Mouse (Mus musculus) stomach, postnatal 0 days (tissue): ENCODE data around the gene Vdr.

Source experiments
- CTCF ChIP-seq: IDR thresholded peaks from 2 replicates; pipeline ENCODE4 v1.5.1; 2016; ENCODE audit warnings: antibody characterized with exemption, low read depth, mild to moderate bottlenecking, moderate library complexity
- EP300 ChIP-seq: optimal IDR thresholded peaks from 2 replicates; pipeline ENCODE3; 2016; ENCODE audit warnings: antibody characterized with exemption

DNA sequence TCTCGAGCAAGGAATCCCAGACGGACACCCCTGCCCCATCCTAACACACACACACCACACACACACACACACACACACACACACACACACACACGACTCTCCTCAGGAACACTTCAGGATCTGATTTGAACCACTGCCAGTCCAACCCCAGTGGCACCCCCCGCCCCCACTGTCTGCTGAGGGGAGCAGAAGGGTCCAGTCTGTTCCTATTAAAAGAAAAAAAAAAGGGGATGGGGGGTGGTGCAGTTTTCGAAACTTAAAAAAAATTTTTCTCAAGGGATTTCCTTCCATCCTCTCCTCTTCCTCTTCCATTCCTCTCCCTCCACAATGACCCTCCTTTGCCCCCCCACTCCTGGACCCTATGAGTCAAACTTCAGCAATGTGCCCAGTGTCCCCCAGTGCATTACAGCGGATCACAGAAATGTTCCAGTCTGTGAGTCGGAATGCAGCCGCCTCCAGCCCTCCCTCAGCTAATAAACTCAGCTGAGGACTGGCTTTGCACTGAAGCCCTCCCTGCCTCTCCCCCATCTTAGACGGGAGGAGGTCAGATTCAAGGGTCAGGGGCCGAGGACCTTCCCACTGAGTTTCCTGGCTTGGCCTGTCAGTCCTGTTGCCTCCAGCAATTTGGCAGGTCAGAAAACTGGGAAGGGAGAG lies 78.3 kb downstream of the Vdr start:
- TF ChIP-seq CTCF (no peak), EP300 (no peak)
